Mouse (Mus musculus): ENCODE results near the gene Pwp2. TPM values are rescaled to one million over a fixed set of nuclear protein-coding genes. Genes with fewer than 3 reads are reported as not detected.

Gene Pwp2
- 23.3 and 27.0 TPM in 2 replicates for polyA plus RNA-seq (2016; fragmentation: Nextera tagmentation; extraction: Ambion mirVana)

DNA sequence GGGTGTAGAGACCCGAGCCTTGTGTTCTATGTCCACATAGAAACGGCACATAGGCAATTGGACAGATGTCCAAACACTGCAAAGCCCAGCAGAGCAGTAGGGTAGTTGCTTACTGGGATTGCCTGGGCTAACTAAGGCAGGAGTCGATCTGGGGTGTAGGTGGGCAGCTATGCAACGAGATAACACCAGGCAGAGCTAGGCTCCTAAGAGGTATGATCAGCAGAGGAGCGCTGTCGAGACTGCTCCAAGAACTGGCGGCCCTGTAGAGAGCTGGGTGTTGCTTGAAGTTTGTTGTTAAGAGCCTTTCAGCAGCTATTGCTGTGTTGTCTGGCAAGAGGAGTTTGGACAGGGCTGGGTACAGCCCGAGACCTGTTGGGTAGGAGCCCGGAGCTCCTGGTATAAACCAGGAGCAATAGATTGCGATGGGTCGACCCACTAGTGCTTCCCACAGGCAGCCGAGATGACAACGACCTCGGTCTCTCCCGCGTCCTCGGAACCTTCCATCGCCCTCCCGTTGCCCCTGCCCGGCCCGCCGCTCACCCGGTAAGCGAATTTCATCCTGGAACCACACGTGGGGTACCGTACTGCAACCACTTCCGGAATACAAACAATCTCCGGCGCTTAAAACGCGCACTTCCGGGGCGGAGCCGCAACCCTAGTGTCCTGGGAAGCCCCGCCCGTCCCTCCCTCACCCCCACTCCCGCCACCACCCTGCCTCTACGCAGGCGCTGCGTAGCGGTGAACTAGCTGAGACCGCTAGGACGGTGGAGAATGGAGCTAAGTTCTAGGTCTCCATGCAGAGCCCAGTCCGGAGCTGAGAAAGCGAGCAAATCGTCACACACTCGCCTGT, at the start of gene Pwp2:
Gene Pwp2, minus strand, starts transcription at position 619 of the 850 bp plus-strand sequence.
- Histone ChIP-seq H3K4me1 (replicated peaks) (peaks cover 19% of the 10 kb centered on the region), H3K4me3 (peak within 1 kb of the TSS; percentile 88), H3K36me3 (peaks cover 65% of the 10 kb centered on the region), H3K27ac (peak within 1 kb of the TSS; percentile 79), H3K27me3 (ENCODE audit: insufficient read depth, poor library complexity, severe bottlenecking) (no peaks in the 10 kb centered on the region), H3K9me3 (no peaks in the 10 kb centered on the region)
- WGBS: 2% methylated on average over 47 of the region's 47 CpGs
- peak; percentile 90 for DNase-seq (ENCODE audit: low spot score)

- H3K4me3 ChIP-seq: no peak overlapping the region
- no peaks in the 10 kb centered on the region for H3K9me3 ChIP-seq
- 92% methylated on average over 6 of the region's 6 CpGs for WGBS
- H3K27me3 ChIP-seq (ENCODE audit: insufficient read depth, poor library complexity, severe bottlenecking): no peaks in the 10 kb centered on the region
- no peak for DNase-seq (ENCODE audit: low spot score)
- no peaks in the 10 kb centered on the region for H3K4me1 ChIP-seq (replicated peaks)
- H3K36me3 ChIP-seq: peaks cover 25% of the 10 kb centered on the region
- no peak overlapping the region for H3K27ac ChIP-seq
These were observed 48.8 kb upstream of the Pwp2 start for GRCm38 (mm10) chr10:78233756-78234155.

DNA sequence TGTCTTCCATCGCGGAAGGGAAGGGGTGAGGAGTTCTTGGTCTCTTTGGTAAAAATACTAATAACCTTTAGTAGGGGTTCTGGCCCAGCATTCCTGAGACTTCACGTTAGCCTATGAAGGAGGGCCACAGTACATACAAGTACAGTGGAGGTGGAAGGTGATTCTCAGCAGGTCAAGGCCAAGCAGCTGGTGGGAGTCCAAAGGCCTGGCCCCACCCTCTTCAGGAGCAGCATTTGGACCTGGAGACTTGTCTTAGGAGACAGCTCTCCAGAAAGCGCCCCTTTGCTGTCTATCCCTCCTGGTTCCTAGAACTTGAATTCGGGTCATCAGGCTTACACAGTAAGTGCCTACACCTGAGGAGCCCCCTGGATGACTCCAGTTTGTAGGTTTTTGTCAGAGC, 48.2 kb upstream of the Pwp2 start:
- WGBS: 92% methylated on average over 5 of the region's 5 CpGs
- peaks cover 29% of the 10 kb centered on the region for H3K36me3 ChIP-seq
- DNase-seq (ENCODE audit: low spot score): no peak

GRCm38 (mm10) chr10:78232301-78232980, 47.5 kb upstream of the Pwp2 start:
- H3K4me3 ChIP-seq: no peak overlapping the region
- DNase-seq (ENCODE audit: low spot score): no peak
- no peaks in the 10 kb centered on the region for H3K27me3 ChIP-seq (ENCODE audit: insufficient read depth, poor library complexity, severe bottlenecking)
- H3K9me3 ChIP-seq: no peaks in the 10 kb centered on the region
- peaks cover 35% of the 10 kb centered on the region for H3K36me3 ChIP-seq
- H3K4me1 ChIP-seq (replicated peaks): no peaks in the 10 kb centered on the region
- no peak overlapping the region for H3K27ac ChIP-seq
- 86% methylated on average over 4 of the region's 4 CpGs for WGBS

More for the DNA sequence above, 48.2 kb upstream of the Pwp2 start:
- Histone ChIP-seq H3K4me1 (replicated peaks) (no peaks in the 10 kb centered on the region), H3K27me3 (ENCODE audit: insufficient read depth, poor library complexity, severe bottlenecking) (no peaks in the 10 kb centered on the region), H3K27ac (no peak overlapping the region), H3K4me3 (no peak overlapping the region), H3K9me3 (no peaks in the 10 kb centered on the region)

DNA sequence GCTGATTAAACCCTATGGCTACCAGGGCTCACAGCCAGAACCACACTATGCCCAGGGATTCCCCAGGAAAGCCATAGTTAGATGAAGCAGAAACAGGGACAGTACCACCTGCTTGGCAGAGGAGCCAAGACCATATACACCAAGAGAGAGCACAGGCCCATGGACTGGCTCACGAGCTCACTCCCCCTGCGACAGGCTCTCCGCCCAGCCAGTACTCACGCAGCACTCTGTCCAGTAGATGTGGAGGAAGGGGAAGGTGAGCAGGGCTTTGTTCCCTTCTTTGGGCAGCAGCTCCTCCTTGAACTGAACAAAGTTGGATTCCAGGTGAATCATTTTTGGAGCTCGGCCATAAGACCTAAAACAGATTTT, 43.6 kb upstream of the Pwp2 start:
- H3K9me3 ChIP-seq: no peaks in the 10 kb centered on the region
- WGBS: 94% methylated on average over 5 of the region's 5 CpGs
- DNase-seq (ENCODE audit: low spot score): no peak
- H3K4me1 ChIP-seq (replicated peaks): no peaks in the 10 kb centered on the region
- H3K36me3 ChIP-seq: peaks cover 42% of the 10 kb centered on the region
- H3K27ac ChIP-seq: no peak overlapping the region
- no peaks in the 10 kb centered on the region for H3K27me3 ChIP-seq (ENCODE audit: insufficient read depth, poor library complexity, severe bottlenecking)
- H3K4me3 ChIP-seq: no peak overlapping the region

GRCm38 (mm10) chr10:78227875-78228559, 43.1 kb upstream of the Pwp2 start:
- H3K4me3 ChIP-seq: no peak overlapping the region
- WGBS: 93% methylated on average over 8 of the region's 8 CpGs
- peaks cover 45% of the 10 kb centered on the region for H3K36me3 ChIP-seq
- H3K27me3 ChIP-seq (ENCODE audit: insufficient read depth, poor library complexity, severe bottlenecking): no peaks in the 10 kb centered on the region
- H3K27ac ChIP-seq: no peak overlapping the region
- H3K9me3 ChIP-seq: no peaks in the 10 kb centered on the region
- no peak for DNase-seq (ENCODE audit: low spot score)
- no peaks in the 10 kb centered on the region for H3K4me1 ChIP-seq (replicated peaks)

DNA sequence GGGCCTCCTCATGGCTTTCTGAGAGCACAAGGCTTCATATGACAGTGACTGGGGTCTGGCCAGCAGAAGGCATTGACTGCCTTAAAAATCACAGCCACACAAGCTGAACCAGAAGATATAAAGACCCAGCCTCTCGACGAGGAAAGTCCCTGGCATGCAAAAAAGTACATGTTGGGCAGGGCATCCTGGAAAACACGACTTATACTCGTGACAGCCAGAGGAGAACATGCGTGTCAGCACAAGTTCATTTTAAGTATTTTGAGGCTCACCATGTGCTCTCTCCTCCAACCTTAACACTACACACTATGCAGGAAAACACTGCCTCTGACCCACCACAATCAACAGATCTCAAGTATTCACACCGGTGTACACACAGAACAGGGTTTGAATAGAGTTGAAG, 39.2 kb upstream of the Pwp2 start:
- WGBS: 92% methylated on average over 6 of the region's 6 CpGs

GRCm38 (mm10) chr10:78222908-78223307, 38.0 kb upstream of the Pwp2 start:
- WGBS: 85% methylated on average over 4 of the region's 4 CpGs
- no peaks in the 10 kb centered on the region for H3K27me3 ChIP-seq (ENCODE audit: insufficient read depth, poor library complexity, severe bottlenecking)
- H3K9me3 ChIP-seq: no peaks in the 10 kb centered on the region
- no peak for DNase-seq (ENCODE audit: low spot score)
- H3K4me3 ChIP-seq: no peak overlapping the region
- no peak overlapping the region for H3K27ac ChIP-seq
- no peaks in the 10 kb centered on the region for H3K4me1 ChIP-seq (replicated peaks)
- peaks cover 62% of the 10 kb centered on the region for H3K36me3 ChIP-seq

More for the DNA sequence above, 39.2 kb upstream of the Pwp2 start:
- Histone ChIP-seq H3K36me3 (peaks cover 61% of the 10 kb centered on the region), H3K27ac (no peak overlapping the region), H3K27me3 (ENCODE audit: insufficient read depth, poor library complexity, severe bottlenecking) (no peaks in the 10 kb centered on the region), H3K4me1 (replicated peaks) (no peaks in the 10 kb centered on the region), H3K9me3 (no peaks in the 10 kb centered on the region), H3K4me3 (no peak overlapping the region)
- no peak for DNase-seq (ENCODE audit: low spot score)

DNA sequence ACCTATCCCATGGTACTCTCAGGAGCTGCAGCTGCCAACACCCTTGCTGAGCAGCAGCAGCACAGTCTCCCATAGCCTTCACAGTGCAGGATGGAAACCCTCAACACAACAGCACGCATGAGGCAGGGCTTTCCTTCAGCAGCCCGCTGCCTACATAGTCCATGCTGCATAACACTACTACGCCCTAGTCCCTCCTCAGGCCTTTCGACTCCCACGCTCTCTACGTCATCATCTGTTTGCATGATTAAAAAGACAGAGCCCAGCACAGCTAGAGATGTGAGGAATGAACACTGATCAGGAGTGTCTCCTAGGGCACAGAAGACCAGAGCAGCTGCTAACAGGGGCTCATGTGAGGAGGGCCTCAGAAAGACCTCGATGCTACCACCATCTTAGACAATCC, 36.4 kb upstream of the Pwp2 start:
- Histone ChIP-seq H3K9me3 (no peaks in the 10 kb centered on the region), H3K27me3 (ENCODE audit: insufficient read depth, poor library complexity, severe bottlenecking) (no peaks in the 10 kb centered on the region), H3K4me1 (replicated peaks) (no peaks in the 10 kb centered on the region), H3K27ac (no peak overlapping the region), H3K4me3 (no peak overlapping the region), H3K36me3 (peaks cover 68% of the 10 kb centered on the region)
- DNase-seq (ENCODE audit: low spot score): no peak
- WGBS: 97% methylated on average over 7 of the region's 7 CpGs

- Histone ChIP-seq H3K27ac (no peak overlapping the region), H3K9me3 (no peaks in the 10 kb centered on the region), H3K36me3 (peaks cover 86% of the 10 kb centered on the region), H3K27me3 (ENCODE audit: insufficient read depth, poor library complexity, severe bottlenecking) (no peaks in the 10 kb centered on the region), H3K4me3 (no peak overlapping the region), H3K4me1 (replicated peaks) (no peaks in the 10 kb centered on the region)
- 91% methylated on average over 1 of the region's 1 CpGs for WGBS
- DNase-seq (ENCODE audit: low spot score): no peak
These were observed 34.6 kb upstream of the Pwp2 start for GRCm38 (mm10) chr10:78219528-78219927.

GRCm38 (mm10) chr10:78218576-78218975, 33.6 kb upstream of the Pwp2 start:
- no peak overlapping the region for H3K27ac ChIP-seq
- no peak for DNase-seq (ENCODE audit: low spot score)
- no peak overlapping the region for H3K4me3 ChIP-seq
- H3K9me3 ChIP-seq: no peaks in the 10 kb centered on the region
- 92% methylated on average over 6 of the region's 6 CpGs for WGBS
- H3K36me3 ChIP-seq: peaks cover 95% of the 10 kb centered on the region
- no peaks in the 10 kb centered on the region for H3K4me1 ChIP-seq (replicated peaks)
- no peaks in the 10 kb centered on the region for H3K27me3 ChIP-seq (ENCODE audit: insufficient read depth, poor library complexity, severe bottlenecking)

- H3K36me3 ChIP-seq: peaks cover 99% of the 10 kb centered on the region
- WGBS: 87% methylated on average over 6 of the region's 6 CpGs
These were observed 31.6 kb upstream of the Pwp2 start for GRCm38 (mm10) chr10:78216376-78217083.

More at GRCm38 (mm10) chr10:78216376-78217083, 31.6 kb upstream of the Pwp2 start:
- DNase-seq (ENCODE audit: low spot score): no peak
- no peaks in the 10 kb centered on the region for H3K4me1 ChIP-seq (replicated peaks)
- H3K4me3 ChIP-seq: no peak overlapping the region
- H3K27ac ChIP-seq: no peak overlapping the region
- H3K9me3 ChIP-seq: no peaks in the 10 kb centered on the region
- no peaks in the 10 kb centered on the region for H3K27me3 ChIP-seq (ENCODE audit: insufficient read depth, poor library complexity, severe bottlenecking)
